Mouse (Mus musculus): ENCODE results near the gene Clic6.

The Clic6 gene

GRCm38 (mm10) chr16:92524651-92525050 lies 39.1 kb downstream of the Clic6 start:
- no peak for DNase-seq (ENCODE audit: low spot score in 2 of 2)

GRCm38 (mm10) chr16:92525919-92526318 lies 40.4 kb downstream of the Clic6 start:
- DNase-seq (ENCODE audit: low spot score in 2 of 2), result no peak

GRCm38 (mm10) chr16:92535258-92535657 lies 49.7 kb downstream of the Clic6 start:
- no peak for DNase-seq (ENCODE audit: low spot score in 2 of 2)

GRCm38 (mm10) chr16:92538356-92538755 lies 52.8 kb downstream of the Clic6 start:
- no peak for DNase-seq (ENCODE audit: low spot score in 2 of 2)

GRCm38 (mm10) chr16:92544264-92544663 lies 58.7 kb downstream of the Clic6 start:
- no peak for DNase-seq (ENCODE audit: low spot score in 2 of 2)

GRCm38 (mm10) chr16:92548651-92549050 lies 63.1 kb downstream of the Clic6 start:
- DNase-seq (ENCODE audit: low spot score in 2 of 2), result no peak

GRCm38 (mm10) chr16:92551266-92552105 lies 66.0 kb downstream of the Clic6 start:
- DNase-seq (ENCODE audit: low spot score in 2 of 2), result no peak

- DNase-seq (ENCODE audit: low spot score in 2 of 2), result no peak
Observed at GRCm38 (mm10) chr16:92552106-92552382, 66.5 kb downstream of the Clic6 start.

GRCm38 (mm10) chr16:92552858-92553257 lies 67.3 kb downstream of the Clic6 start:
- no peak for DNase-seq (ENCODE audit: low spot score in 2 of 2)

GRCm38 (mm10) chr16:92555051-92555450 lies 69.5 kb downstream of the Clic6 start:
- no peak for DNase-seq (ENCODE audit: low spot score in 2 of 2)

- DNase-seq (ENCODE audit: low spot score in 2 of 2), result no peak
Observed at GRCm38 (mm10) chr16:92565291-92565690, 79.8 kb downstream of the Clic6 start.

- peak; percentile 65 to 83 for DNase-seq (ENCODE audit: low spot score in 2 of 2)
Observed at GRCm38 (mm10) chr16:92565708-92566107, 80.2 kb downstream of the Clic6 start.

GRCm38 (mm10) chr16:92566146-92566545 lies 80.6 kb downstream of the Clic6 start:
- no peak for DNase-seq (ENCODE audit: low spot score in 2 of 2)

- no peak for DNase-seq (ENCODE audit: low spot score in 2 of 2)
Observed at GRCm38 (mm10) chr16:92571246-92571645, 85.7 kb downstream of the Clic6 start.

- no peak for DNase-seq (ENCODE audit: low spot score in 2 of 2)
Observed at GRCm38 (mm10) chr16:92573193-92573592, 87.7 kb downstream of the Clic6 start.

- DNase-seq (ENCODE audit: low spot score in 2 of 2), result no peak
Observed at GRCm38 (mm10) chr16:92575792-92576191, 90.3 kb downstream of the Clic6 start.

GRCm38 (mm10) chr16:92577381-92577780 lies 91.8 kb downstream of the Clic6 start:
- no peak for DNase-seq (ENCODE audit: low spot score in 2 of 2)

- DNase-seq (ENCODE audit: low spot score in 2 of 2), result no peak
Observed at GRCm38 (mm10) chr16:92578915-92579653, 93.5 kb downstream of the Clic6 start.

- no peak for DNase-seq (ENCODE audit: low spot score in 2 of 2)
Observed at GRCm38 (mm10) chr16:92580981-92581380, 95.4 kb downstream of the Clic6 start.

- DNase-seq (ENCODE audit: low spot score in 2 of 2), result no peak
Observed at GRCm38 (mm10) chr16:92581767-92582166, 96.2 kb downstream of the Clic6 start.

GRCm38 (mm10) chr16:92587836-92588235 lies 102.3 kb downstream of the Clic6 start:
- DNase-seq (ENCODE audit: low spot score in 2 of 2), result no peak
